ENCODE assay signal across 8 mouse cellular contexts in the genomic region with DNA sequence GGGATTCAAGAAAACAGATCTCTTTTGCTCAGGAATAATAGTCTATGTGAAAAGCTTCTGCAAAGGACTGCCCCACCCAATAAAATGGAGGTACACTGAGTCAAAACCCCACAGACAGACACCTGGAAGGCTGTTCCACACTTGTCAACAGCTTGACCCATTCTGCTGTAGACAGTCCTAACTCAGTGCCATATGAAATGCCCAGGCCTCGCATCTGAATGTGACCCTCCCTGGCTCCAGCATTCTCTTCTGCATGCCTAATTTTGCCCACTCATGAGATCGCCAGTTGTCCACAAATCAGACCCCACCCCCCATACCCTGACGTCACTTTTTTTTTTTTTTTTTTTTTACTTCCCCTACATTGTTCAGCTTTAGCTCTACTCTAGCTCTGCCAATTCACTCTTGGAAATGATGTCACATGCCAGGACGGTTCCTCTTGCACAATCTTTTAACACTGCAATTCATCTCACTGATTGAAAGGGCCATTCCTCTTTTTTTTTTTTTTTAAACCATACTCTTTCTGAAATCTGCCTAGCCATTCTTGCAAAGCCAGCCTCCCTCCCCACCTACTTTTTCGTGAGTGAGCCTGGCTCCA. TPM values are rescaled to one million over a fixed set of nuclear protein-coding genes. Genes with fewer than 3 reads are reported as not detected.
DNase-seq lines count a peak whose midpoint lies in the region; ATAC-seq and TF ChIP-seq lines count a peak whose summit lies in the region.
"Had no signal": no experiment of that assay in that cellular context is flagged by ENCODE, and none has a peak within 500 bp of the region (broad histone marks: within the 10 kb centered on the region; RNA-seq: fewer than 3 reads in every experiment).

No protein-coding gene starts in this region.

- H3K27me3 ChIP-seq in liver, adult 2 months (ENCODE audit: control insufficient read depth, insufficient read depth, low read length), result no peaks in the 10 kb centered on the region
- H3K27me3 ChIP-seq in liver, embryonic 11.5 days (replicated peaks; ENCODE audit: control insufficient read depth, insufficient read depth, low read length), result no peaks in the 10 kb centered on the region

- no peak for TF ChIP-seq POLR2A in liver, adult 2 months (IDR thresholded peaks at IDR 0.05; ENCODE audit: extremely low read depth, insufficient read depth, low read length)

- H3K4me2 ChIP-seq in liver, embryonic 11.5 days, result peak overlapping the region; percentile 52
- H3K4me2 ChIP-seq: heart, embryonic 13.5 days had no signal

- H3K9me3 ChIP-seq in liver, embryonic 11.5 days (ENCODE audit: control insufficient read depth, low read length), result no peaks in the 10 kb centered on the region
- H3K9me3 ChIP-seq: heart, embryonic 13.5 days had no signal

- 15% methylated on average over 5 of the region's 5 CpGs for WGBS in liver, adult 2 months
- WGBS in liver, embryonic 11.5 days, result 40% methylated on average over 5 of the region's 5 CpGs

- no peak for TF ChIP-seq CTCF in liver, adult 2 months (IDR thresholded peaks at IDR 0.05; ENCODE audit: low read depth, low read length)

- H3K27ac ChIP-seq in liver, adult 2 months (replicated peaks; ENCODE audit: insufficient read depth, low read depth, low read length), result peak overlapping the region; percentile 85
- peak overlapping the region; percentile 97 for H3K27ac ChIP-seq in liver, embryonic 11.5 days (ENCODE audit: low read depth, low read length)
- H3K27ac ChIP-seq: heart, embryonic 13.5 days had no signal

- H3K79me2 ChIP-seq in liver, adult 2 months (ENCODE audit: control insufficient read depth, insufficient read depth, low read length), result peaks cover 2% of the 10 kb centered on the region; the same call in 1 of the 2 replicates

- H3K4me3 ChIP-seq in liver, adult 2 months (ENCODE audit: insufficient read depth, low read depth, low read length), result no peak overlapping the region
- no peak overlapping the region for H3K4me3 ChIP-seq in liver, embryonic 11.5 days (ENCODE audit: low read depth, low read length)
- H3K4me3 ChIP-seq: heart, embryonic 13.5 days had no signal

- H3K36me3 ChIP-seq in liver, adult 2 months (ENCODE audit: control insufficient read depth, insufficient read depth, low read length), result no peaks in the 10 kb centered on the region
- H3K36me3 ChIP-seq in liver, embryonic 11.5 days (ENCODE audit: control insufficient read depth, insufficient read depth, low read length), result no peaks in the 10 kb centered on the region
- H3K36me3 ChIP-seq: heart, embryonic 13.5 days had no signal

- H3K9ac ChIP-seq in liver, adult 2 months (ENCODE audit: low read depth, low read length), result peak overlapping the region; percentile 19; the same call in 1 of the 2 replicates
- H3K9ac ChIP-seq in liver, embryonic 11.5 days (ENCODE audit: low read depth, low read length), result peak overlapping the region; percentile 46; the same call in 1 of the 2 replicates
- H3K9ac ChIP-seq: heart, embryonic 13.5 days had no signal

- H3K4me1 ChIP-seq in liver, adult 2 months (ENCODE audit: control insufficient read depth, insufficient read depth, low read length), result peaks cover 34% of the 10 kb centered on the region
- H3K4me1 ChIP-seq in liver, embryonic 11.5 days (replicated peaks; ENCODE audit: control insufficient read depth, insufficient read depth, low read length), result peaks cover 43% of the 10 kb centered on the region

- peak; percentile 97 for DNase-seq in liver, adult 2 months (ENCODE audit: extremely low read depth, low read depth, low spot score)
- DNase-seq in liver, result no peak
- no peak for DNase-seq in liver, embryonic 11.5 days (ENCODE audit: low spot score)
- DNase-seq in cerebellum, adult 9-11 months, result no peak
- no peak for DNase-seq in right cerebral cortex, adult 2 months (ENCODE audit: low spot score in 2 of 2)

- ATAC-seq in erythroblast, adult 5-6 weeks (replicated peaks; ENCODE audit: low FRiP score, poor library complexity, severe bottlenecking), result peak; percentile 8; the same call in 1 of the 2 replicates
- no peak for ATAC-seq in liver, embryonic 11.5 days (replicated peaks; ENCODE audit: low FRiP score)
- ATAC-seq in monocyte, adult 5-6 weeks (replicated peaks; ENCODE audit: insufficient number of reproducible peaks, low FRiP score, low TSS enrichment, poor library complexity, severe bottlenecking), result peak; percentile 73

RNA-seq across cellular contexts. Expression of a gene that starts 1.5 kb away (rescaled TPM):
- 254 and 300 TPM in 2 replicates for total RNA-seq in liver, adult 2 months (2014; rRNA removed)
- 110 and 114 TPM in 2 replicates for polyA plus RNA-seq in liver, adult 2 months (2012; rRNA removed)
- total RNA-seq in erythroblast, adult 5-6 weeks (2015; ENCODE audit: low replicate concordance), result 128 and 166 TPM in 2 replicates
- total RNA-seq in erythroblast, adult 5-6 weeks (2017; ENCODE audit: low replicate concordance), result 163 and 167 TPM in 2 replicates
- 13.6 and 15.2 TPM in 2 replicates for polyA plus RNA-seq in liver, embryonic 11.5 days (2014; fragmentation: Nextera tagmentation; extraction: Ambion mirVana)
- 13.4 to 39.6 TPM (median 30.9 TPM) in 3 replicates for total RNA-seq in monocyte, adult 5-6 weeks (2017)

RNA-seq across cellular contexts. Expression of a gene that starts 48.6 kb away (rescaled TPM):
- total RNA-seq in liver, adult 2 months (2014; rRNA removed), result 0.34 and 0.46 TPM in 2 replicates
- polyA plus RNA-seq in liver, adult 2 months (2012; rRNA removed), result 0.09 and 0.16 TPM in 2 replicates
- total RNA-seq in erythroblast, adult 5-6 weeks (2015; ENCODE audit: low replicate concordance), result not detected in 2 replicates
- not detected in 2 replicates for total RNA-seq in erythroblast, adult 5-6 weeks (2017; ENCODE audit: low replicate concordance)
- polyA plus RNA-seq in liver, embryonic 11.5 days (2014; fragmentation: Nextera tagmentation; extraction: Ambion mirVana), result 19.6 and 24.3 TPM in 2 replicates
- 2.6 to 3.9 TPM (median 2.6 TPM) in 3 replicates for total RNA-seq in monocyte, adult 5-6 weeks (2017)
